Mouse (Mus musculus) liver, embryonic 14.5 days (tissue): ENCODE measurements around the gene Psma6. TPM values are rescaled to one million over a fixed set of nuclear protein-coding genes. Genes with fewer than 3 reads are reported as not detected.

ENCODE experiments used
- ATAC-seq: fragments of 200-750 bp; cut with Nextera tagmentation; 2 replicates; pipeline ENCODE4 v1.8.0; 2017; ENCODE audit warnings: moderate number of reproducible peaks, mild to moderate bottlenecking, moderate library complexity; ENCODE audit not compliant: insufficient read depth
- DNase-seq, 3 experiments: peaks; one replicate each; pipeline ENCODE4 v3.0.0-alpha.2; 2012 to 2013; ENCODE audit warnings: low read depth in 3 of 3, low spot score in 3 of 3
- H3K27ac ChIP-seq: fragments of 300-500 bp; sonication (generic); 2 replicates; pipeline ENCODE4 v1.5.1; 2014; ENCODE audit warnings: moderate library complexity, mild to moderate bottlenecking, control low read depth, inconsistent platforms
- H3K27me3 ChIP-seq: fragments of 300-500 bp; sonication (generic); 2 replicates; pipeline ENCODE4 v1.6.1; 2014; ENCODE audit warnings: mild to moderate bottlenecking, low read length, moderate library complexity; ENCODE audit not compliant: control insufficient read depth, insufficient read depth
- H3K36me3 ChIP-seq: fragments of 300-500 bp; sonication (generic); replicated peaks from 2 replicates; pipeline ENCODE4 v1.6.1; 2014; ENCODE audit warnings: low read depth; ENCODE audit not compliant: control insufficient read depth, insufficient read depth
- H3K4me1 ChIP-seq, 2 experiments: fragments of 200-500 bp in 1 of 2; fragments of 300-500 bp in 1 of 2; sonication (generic) in 1 of 2; replicated peaks; 2 replicates each; pipeline ENCODE4 v1.6.1; 2012 to 2014; ENCODE audit warnings: antibody characterized with exemption in 1 of 2, inconsistent platforms in 1 of 2, low read length in 1 of 2; ENCODE audit not compliant: control insufficient read depth in 2 of 2, insufficient read depth in 2 of 2
- H3K4me2 ChIP-seq: fragments of 300-500 bp; sonication (generic); 2 replicates; pipeline ENCODE4 v1.6.1; 2014; ENCODE audit warnings: low read depth, mild to moderate bottlenecking, control low read depth, moderate library complexity
- H3K4me3 ChIP-seq, 2 experiments: fragments of 200-500 bp in 1 of 2; fragments of 300-500 bp in 1 of 2; sonication (generic) in 1 of 2; 2 replicates each; pipeline ENCODE4 v1.5.1; 2012 to 2014; ENCODE audit warnings: low read depth in 2 of 2, low read length in 2 of 2, mild to moderate bottlenecking in 2 of 2, control low read depth in 1 of 2, inconsistent platforms in 1 of 2, moderate library complexity in 1 of 2; ENCODE audit not compliant: insufficient read depth in 1 of 2
- H3K9ac ChIP-seq: fragments of 300-500 bp; sonication (generic); replicated peaks from 2 replicates; pipeline ENCODE4 v1.6.1; 2014; ENCODE audit warnings: mild to moderate bottlenecking, control low read depth, moderate library complexity
- H3K9me3 ChIP-seq: fragments of 300-500 bp; sonication (generic); 2 replicates; pipeline ENCODE4 v1.6.1; 2016; ENCODE audit warnings: low read length, mixed read lengths; ENCODE audit not compliant: control insufficient read depth
- CTCF ChIP-seq: IDR thresholded peaks from 2 replicates; pipeline ENCODE4 v1.5.1; 2016; ENCODE audit warnings: antibody characterized with exemption, low read depth, control low read depth
- EP300 ChIP-seq: IDR thresholded peaks from 2 replicates; pipeline ENCODE4 v1.6.1; 2016; ENCODE audit warnings: antibody characterized with exemption, low read depth
- WGBS: fragments of 180-500 bp; shearing (Covaris S2); extraction: QIAGEN DNeasy Blood & Tissue Kit; methylation state at CpG from one replicate; pipeline ENCODE4 v1.1.7; 2014; ENCODE audit not compliant: insufficient replicate concordance; 5-methylcytosine and 5-hydroxymethylcytosine counted together
- polyA plus RNA-seq, 2 experiments: library from polyadenylated mRNA; depleted of rRNA in 1 of 2; stranded (reverse) in 1 of 2; unstranded in 1 of 2; fragments of >200 nt; fragmentation: Nextera tagmentation in 1 of 2; extraction: Ambion mirVana in 1 of 2; gene quantifications; 2 replicates each; pipeline versions ENCODE4 v1.2.1 to v1.2.3; 2012 to 2014

Gene Psma6
- polyA plus RNA-seq, 2 experiments = 85.9 to 220 TPM

DNA sequence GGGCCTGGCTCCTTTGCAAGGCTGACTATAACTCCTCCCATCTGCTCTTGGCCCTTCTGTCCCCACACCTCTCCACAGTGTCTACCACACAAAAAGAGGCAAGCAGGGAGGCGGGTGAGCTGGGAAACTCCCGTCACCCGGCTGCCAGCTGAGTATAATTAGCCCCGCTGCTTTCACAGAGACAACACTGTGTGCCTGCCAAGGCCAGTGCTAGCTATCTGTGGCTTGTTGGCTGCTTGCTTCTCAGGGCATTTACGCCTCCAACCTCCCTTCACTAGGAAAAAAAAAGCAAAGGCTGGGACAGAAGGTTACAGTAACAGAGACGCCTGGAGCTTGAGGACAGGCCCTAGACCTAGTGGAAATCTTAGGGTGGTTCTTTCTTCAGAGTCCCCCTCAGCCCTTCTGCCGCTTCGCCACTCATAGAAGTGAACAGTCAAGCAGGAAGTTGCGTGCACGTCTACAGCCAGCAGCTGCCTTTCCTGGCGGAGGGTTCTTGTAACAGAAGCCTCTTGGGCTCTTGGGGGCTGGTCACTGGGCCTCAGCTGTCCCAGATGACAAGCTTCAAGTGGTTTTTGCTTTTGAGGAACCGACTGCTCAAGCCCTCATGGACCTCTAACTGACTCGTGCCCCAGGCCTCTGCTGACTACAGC is 62.8 kb downstream of the Psma6 start:
- WGBS = 21% methylated on average over 13 of the region's 13 CpGs
- H3K9ac ChIP-seq = no peak overlapping the region
- peak; percentile 33; the same call in 1 of the 2 replicates for ATAC-seq
- no peaks in the 10 kb centered on the region for H3K27me3 ChIP-seq
- no peak overlapping the region for H3K4me3 ChIP-seq
- no peaks in the 10 kb centered on the region for H3K36me3 ChIP-seq
- no peak for TF ChIP-seq CTCF
- TF ChIP-seq EP300 = no peak
- H3K9me3 ChIP-seq = no peaks in the 10 kb centered on the region
- no peak overlapping the region for H3K4me2 ChIP-seq
- peak in 1 of 3 experiments; percentile 30 for DNase-seq
- peaks cover 0 to 12% of the 10 kb centered on the region in 2 experiments; a peak in 2 of 4 replicates for H3K4me1 ChIP-seq
- H3K27ac ChIP-seq = peak overlapping the region; percentile 13; the same call in 1 of the 2 replicates

GRCm38 (mm10) chr12:55447396-55447760 is 63.4 kb downstream of the Psma6 start:
- H3K9ac ChIP-seq = no peak overlapping the region
- ATAC-seq (no peak), DNase-seq (no peak)
- H3K4me3 ChIP-seq = no peak overlapping the region
- WGBS = 50% methylated on average over 11 of the region's 11 CpGs
- no peak overlapping the region for H3K4me2 ChIP-seq
- peaks cover 0 to 12% of the 10 kb centered on the region in 2 experiments; a peak in 2 of 4 replicates for H3K4me1 ChIP-seq
- no peaks in the 10 kb centered on the region for H3K27me3 ChIP-seq
- no peak overlapping the region for H3K27ac ChIP-seq
- H3K36me3 ChIP-seq = no peaks in the 10 kb centered on the region
- TF ChIP-seq EP300 = no peak
- TF ChIP-seq CTCF = no peak
- no peaks in the 10 kb centered on the region for H3K9me3 ChIP-seq

- Histone ChIP-seq H3K4me2 (no peak overlapping the region), H3K36me3 (no peaks in the 10 kb centered on the region), H3K4me1 (peaks cover 0 to 12% of the 10 kb centered on the region in 2 experiments; a peak in 2 of 4 replicates), H3K27ac (no peak overlapping the region), H3K4me3 (no peak overlapping the region), H3K27me3 (no peaks in the 10 kb centered on the region), H3K9ac (no peak overlapping the region), H3K9me3 (no peaks in the 10 kb centered on the region)
- DNase-seq (no peak), ATAC-seq (no peak)
- 60% methylated on average over 2 of the region's 2 CpGs for WGBS
- TF ChIP-seq EP300 = no peak
- TF ChIP-seq CTCF = no peak
Measured at GRCm38 (mm10) chr12:55448457-55448856, 64.4 kb downstream of the Psma6 start.

DNA sequence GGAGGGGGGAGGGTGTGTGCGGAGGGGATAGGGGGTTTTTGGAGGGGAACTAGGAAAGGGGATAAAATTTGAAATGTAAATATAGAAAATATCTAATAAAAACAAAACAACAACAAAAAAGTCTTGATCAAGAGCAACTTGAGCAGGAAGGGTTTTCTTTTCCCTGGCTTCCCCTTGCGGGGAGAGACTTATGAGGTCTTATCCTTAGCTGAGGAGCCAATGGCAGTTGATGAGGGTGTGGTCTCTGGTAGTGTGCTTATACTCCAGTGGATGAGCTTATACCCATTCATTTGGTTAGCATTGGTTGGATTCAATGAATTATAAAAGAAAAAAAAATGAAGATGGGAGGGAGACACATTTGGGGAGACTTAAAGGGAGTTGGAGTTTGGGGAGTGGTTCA is 65.0 kb downstream of the Psma6 start:
- no peak overlapping the region for H3K9ac ChIP-seq
- H3K4me2 ChIP-seq = no peak overlapping the region
- no peaks in the 10 kb centered on the region for H3K36me3 ChIP-seq
- H3K27ac ChIP-seq = no peak overlapping the region
- H3K9me3 ChIP-seq = no peaks in the 10 kb centered on the region
- DNase-seq (no peak), ATAC-seq (no peak)
- H3K27me3 ChIP-seq = no peaks in the 10 kb centered on the region
- no peak overlapping the region for H3K4me3 ChIP-seq
- peaks cover 0 to 12% of the 10 kb centered on the region in 2 experiments; a peak in 2 of 4 replicates for H3K4me1 ChIP-seq
- no peak for TF ChIP-seq CTCF
- 80% methylated on average over 2 of the region's 2 CpGs for WGBS

DNA sequence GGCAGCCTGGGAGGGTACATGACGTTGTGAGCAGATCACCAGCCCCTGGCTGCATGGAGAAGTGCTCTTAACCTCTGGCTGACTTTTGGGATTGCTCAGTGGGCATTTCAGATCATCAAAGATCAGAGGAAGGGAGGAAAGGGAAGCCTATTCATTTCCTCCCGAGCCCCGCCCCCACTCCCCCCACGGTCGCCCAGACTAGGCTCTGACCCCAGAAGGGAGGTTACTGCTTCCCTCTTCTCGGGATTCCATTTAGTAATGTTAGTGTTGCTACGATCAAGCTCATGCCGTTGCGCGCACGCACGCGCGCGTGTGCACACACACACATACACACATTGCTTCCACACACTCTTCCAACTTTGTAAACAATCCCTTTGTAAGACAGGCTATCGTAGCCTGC is 66.4 kb downstream of the Psma6 start:
- TF ChIP-seq CTCF (no peak), EP300 (no peak)
- H3K4me2 ChIP-seq = no peak overlapping the region
- 34% methylated on average over 16 of the region's 16 CpGs for WGBS
- no peaks in the 10 kb centered on the region for H3K36me3 ChIP-seq
- ATAC-seq (no peak), DNase-seq (no peak)
- H3K9ac ChIP-seq = no peak overlapping the region
- peaks cover 0 to 12% of the 10 kb centered on the region in 2 experiments; a peak in 2 of 4 replicates for H3K4me1 ChIP-seq
- H3K4me3 ChIP-seq = no peak overlapping the region
- no peaks in the 10 kb centered on the region for H3K9me3 ChIP-seq
- H3K27me3 ChIP-seq = no peaks in the 10 kb centered on the region
- no peak overlapping the region for H3K27ac ChIP-seq
